Mouse (Mus musculus) layer of hippocampus, adult 6 months (tissue): ENCODE measurements around the gene Pcsk5. TPM values are rescaled to one million over a fixed set of nuclear protein-coding genes. Genes with fewer than 3 reads are reported as not detected.

ENCODE experiments used
- long read RNA-seq, 2 experiments: library from polyadenylated mRNA; unstranded; transcript quantifications; one replicate each; pipeline ENCODE4 v2.0.0; 2019 to 2020
- polyA plus RNA-seq: library from polyadenylated mRNA; unstranded; fragments of <200 nt; fragmentation: Nextera tagmentation; gene quantifications from 2 replicates; pipeline ENCODE4 v1.2.3, GENCODE M21; 2021

Pcsk5 gene
- polyA plus RNA-seq: 3.6 and 4.8 TPM in 2 replicates
- long read RNA-seq, experiment 1, full-length matches to known transcripts: 4 of 15 reads
- long read RNA-seq, experiment 1, partial matches to known transcripts: 7 of 15 reads
- long read RNA-seq, experiment 1, other reads (novel, unspliced or antisense): 4 of 15 reads
- long read RNA-seq, experiment 2, full-length matches to known transcripts: 29 of 43 reads
- long read RNA-seq, experiment 2, partial matches to known transcripts: 2 of 43 reads
- long read RNA-seq, experiment 2, other reads (novel, unspliced or antisense): 12 of 43 reads

DNA sequence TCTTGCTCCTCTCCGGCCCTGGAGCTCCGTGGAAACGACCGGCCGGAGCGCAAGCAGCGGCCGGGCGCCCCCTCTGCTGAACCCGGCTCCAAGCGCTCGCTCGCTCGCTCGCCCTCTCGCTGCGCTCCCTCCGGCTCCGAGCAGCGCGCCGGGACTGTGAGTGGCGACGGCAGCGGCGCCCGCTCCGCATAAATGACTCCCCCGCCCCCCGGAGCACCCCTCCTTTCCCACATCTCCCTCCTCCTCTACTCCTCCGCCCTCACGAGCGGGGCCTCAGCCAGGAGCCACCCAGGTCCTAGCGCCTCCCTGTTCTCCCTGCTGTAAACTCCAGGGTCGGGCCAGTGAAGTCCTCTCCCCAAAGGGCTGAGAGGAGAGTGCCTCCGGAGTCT is at the start of gene Pcsk5:
Gene Pcsk5, minus strand, starts transcription at position 162 of the 389 bp plus-strand sequence.

DNA sequence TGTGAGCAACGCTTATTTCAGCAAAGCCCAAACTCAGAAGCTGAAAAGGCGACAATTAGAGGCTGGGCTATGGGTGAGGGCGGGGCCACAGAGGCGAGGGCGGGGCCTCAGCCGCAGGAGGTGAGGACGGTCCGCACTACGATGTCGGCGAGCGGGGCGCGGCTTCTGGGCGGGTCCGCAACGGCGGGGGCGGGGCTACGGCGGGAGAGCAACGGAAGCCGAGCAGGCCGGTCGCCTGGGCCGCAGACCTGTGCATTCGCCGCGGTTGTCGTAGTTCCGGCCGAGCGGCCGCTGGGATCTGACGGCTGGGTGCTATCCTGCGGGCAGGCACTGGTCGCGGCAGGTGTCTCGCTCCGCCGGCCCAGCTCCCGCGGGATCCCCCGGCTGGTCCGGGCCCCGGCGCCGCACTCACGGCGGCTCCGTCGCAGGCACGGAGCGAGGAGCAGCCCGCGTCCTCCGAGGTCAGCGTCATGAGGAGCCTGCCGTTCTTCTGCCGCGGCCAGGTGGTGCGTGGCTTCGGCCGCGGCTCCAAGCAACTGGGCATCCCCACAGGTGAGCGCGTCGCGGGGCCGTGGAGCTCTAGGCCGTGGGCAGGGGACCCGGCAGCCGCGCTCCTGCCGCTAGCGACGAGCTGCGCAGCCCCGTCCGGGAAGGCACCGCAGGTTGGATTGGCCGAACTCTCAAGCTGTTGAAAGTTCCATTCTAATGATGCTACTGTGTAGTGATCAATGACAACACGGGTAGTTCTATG is 443.4 kb downstream of the Pcsk5 start, which contains the start of gene Rfk:
Gene Rfk, plus strand, starts transcription at position 203 of the 751 bp plus-strand sequence.

